Mouse (Mus musculus): Measurements from ENCODE around the gene Pacrg. TPM values are rescaled to one million over a fixed set of nuclear protein-coding genes. Genes with fewer than 3 reads are reported as not detected.

The Pacrg gene
- polyA plus RNA-seq, 2 experiments from 2014 or later: not detected

DNA sequence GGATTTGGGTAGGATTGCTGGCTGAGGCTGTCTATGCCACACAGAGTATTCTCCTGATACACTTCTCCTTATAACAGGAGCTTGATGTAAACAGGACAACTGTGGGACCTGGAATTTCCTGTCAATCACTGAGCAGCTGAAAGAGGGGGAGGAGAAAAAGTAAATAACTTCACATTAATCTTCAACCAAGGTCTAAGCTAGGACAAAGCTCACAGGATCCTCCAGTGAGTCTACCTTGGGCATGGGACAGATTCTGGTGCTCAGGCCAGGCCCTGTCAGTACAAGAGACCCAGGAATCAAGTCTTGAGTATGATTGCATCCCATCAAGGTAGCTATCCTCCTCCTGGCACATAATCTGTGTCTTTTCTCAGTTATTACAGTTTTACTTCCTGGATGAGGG is 102.1 kb downstream of the Pacrg start:
- ATAC-seq: no peak

DNA sequence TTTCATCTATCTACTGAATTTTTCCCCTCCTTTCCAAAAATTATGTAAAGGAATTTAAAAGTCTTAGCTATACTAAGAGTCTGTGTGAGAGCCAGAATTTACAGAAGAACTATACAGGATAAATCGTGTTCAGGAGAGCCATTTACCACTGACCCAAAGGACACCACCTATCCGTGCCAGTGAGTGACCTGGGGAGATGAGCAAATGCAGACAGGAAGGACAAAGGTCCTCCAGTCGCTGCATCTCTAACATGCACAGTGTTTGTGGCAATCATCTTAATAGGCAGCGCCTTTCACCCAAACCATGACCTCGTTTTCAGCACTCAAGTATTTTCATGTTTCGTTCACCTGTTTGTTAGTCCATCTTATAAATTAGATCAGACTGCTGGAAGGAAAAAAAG is 105.4 kb downstream of the Pacrg start:
- no peak for ATAC-seq

DNA sequence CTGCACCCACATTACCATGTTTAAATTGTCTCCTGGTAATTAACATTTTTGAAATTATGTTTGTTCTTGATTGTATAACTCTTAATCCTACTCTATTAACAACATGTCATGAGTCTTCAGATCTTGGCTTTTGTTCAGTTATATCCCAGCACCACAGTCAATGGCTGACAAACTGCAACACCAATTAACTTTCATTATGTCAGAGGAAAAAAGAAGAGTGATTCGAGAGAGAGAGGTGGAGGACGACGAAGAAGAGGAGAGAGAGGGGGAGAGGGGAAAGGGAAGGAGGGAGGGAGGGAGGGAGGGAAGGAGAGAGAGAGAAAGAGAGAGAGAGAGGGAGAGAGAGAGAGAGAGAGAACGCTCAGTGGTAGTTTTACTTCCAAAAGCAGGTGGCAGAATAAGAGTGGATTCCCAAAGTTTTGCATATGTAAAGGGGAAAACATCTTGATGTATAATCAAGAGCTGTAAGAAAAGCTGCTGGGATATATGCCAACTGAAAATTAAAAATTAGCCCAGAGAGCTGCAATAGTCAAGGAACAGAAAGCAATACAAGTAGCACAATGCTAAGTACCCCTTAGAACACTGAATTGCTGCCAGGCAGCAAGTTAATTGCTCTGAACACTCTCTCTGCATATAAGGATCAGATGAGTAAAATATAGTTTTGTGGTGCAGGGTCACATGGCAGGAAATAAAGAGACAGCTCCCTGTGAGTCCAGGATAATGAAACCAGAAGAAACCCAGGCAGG is 107.6 kb downstream of the Pacrg start:
- ATAC-seq: no peak

DNA sequence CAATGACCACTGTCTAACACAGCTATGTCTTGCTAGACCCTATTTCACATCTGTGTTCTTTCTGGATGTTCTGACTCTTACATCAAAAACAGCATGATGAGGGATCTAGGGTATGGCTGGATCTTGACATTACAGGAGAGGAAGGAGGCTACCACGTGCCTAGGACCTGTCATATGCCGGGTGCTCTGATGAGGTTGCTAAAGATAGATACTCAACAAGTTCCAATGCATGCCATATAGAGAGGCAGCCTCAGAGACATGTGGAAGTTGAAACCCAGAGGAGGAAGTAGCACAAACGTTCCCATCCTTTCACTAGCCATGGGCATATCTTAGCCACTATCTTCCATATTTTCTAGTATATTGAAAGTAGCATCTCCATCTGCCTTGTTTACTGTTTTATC is 115.3 kb downstream of the Pacrg start:
- no peak for ATAC-seq

DNA sequence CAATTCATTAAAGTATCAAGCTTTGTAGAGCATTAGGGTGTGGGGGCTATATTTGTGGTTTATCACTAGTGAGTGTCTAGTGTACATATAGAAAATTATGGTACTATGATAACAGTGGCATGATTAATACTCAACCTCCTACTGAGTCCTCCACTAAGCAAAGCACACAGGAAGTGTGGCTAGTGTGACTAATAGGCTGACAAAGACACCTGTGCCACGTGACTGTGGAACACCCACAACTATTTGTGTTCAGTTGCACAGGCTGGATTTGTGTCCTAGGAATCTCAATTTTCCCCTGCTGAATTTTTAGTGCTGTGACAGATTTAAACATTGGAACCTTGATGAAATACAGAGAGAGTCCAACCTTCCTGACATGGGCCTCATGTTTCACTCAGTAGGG is 118.5 kb downstream of the Pacrg start:
- ATAC-seq: no peak

DNA sequence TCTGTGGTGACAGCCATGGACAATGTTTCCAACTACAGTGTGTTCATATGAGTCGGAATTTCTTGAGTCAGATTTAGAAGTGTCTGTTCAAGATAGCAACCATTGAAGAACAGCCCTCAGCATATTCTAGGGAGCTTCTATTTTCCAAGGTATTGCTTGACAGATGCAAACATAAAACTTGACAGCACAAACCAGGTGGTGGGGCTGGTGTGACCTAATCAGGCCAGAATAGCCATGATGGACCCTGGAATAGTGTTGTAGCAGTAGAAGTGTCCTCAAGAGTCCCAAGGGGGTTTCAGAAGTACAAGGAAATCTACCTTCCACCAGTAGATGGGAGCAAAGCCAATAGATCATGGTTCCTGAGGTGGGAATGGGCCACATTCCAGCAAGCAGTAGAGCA is 123.0 kb downstream of the Pacrg start:
- no peak for ATAC-seq

DNA sequence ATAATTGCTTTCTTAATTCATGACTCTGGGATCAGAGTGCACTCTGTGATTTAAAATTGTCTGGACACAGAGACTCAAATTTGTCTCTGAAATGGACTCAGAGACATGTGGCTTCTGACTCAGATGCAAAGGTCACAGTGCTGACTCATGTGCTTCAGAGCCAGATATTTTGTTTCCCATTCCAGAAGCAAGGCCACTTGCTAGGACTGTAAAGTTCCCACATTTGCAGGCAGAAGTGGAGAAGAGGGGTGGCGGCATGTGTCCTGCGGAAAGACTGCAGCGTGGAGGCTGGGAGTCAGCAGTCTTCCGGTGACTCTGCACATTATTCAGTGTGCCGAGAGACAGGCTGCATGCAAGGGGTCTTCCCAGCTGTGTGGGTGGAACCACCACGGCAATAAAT is 137.3 kb downstream of the Pacrg start:
- ATAC-seq: no peak

DNA sequence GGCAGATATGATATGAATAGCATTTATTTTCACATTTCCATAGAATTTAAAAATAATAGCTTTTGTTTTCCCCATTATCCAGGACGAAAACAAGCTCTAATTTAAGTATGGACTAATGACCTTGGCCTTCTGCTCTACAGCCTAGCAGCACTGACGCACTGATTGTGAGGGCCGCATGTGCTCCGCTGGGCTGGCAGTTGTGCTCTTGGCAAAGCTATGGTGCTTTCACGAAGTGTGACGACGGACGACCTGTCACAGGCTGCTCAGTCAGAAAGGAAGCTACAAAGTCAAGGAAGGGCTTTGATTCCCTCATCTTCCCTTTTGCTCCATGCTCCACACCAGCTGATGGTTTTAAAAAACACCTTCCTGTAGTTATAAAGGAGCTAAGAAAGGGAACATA is 142.1 kb downstream of the Pacrg start:
- ATAC-seq: no peak

DNA sequence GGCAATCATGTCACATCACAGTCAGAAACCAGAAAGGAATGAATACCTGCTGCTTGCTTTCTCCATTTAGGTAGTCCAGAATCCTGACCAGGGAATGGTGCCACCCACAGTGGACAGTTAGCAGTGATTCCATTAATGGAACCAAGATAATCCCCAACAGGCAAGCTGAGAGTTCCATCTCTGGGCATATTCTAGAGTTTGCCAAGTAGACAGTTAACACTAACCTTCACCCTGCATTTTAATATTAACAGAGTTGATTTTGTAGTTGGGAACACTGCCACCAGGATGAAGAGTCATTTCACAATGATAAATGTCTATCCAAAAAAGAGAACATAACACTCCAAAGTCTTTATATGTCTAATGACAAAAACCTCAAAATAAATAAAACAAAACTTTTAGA is 144.7 kb downstream of the Pacrg start:
- no peak for ATAC-seq

DNA sequence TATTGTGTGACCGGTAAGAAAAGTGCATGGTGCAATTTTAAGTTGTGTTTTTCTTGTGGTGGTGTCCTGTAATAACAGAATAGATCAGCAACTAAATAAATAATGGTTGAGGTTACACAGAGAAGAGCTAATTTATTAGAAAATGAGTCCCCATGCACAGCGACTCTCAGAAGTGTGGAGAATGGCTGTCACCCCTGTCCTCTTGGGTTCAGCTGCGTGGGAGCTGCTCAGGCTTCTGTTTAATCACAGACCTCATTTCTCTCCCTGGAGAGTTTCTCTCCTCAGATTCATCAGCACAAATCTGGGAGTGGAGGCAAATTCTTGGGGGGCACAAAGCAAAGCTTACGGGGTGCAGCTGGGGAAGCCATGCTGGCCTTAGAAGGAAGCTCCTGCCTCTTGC is 163.0 kb downstream of the Pacrg start:
- ATAC-seq: no peak

DNA sequence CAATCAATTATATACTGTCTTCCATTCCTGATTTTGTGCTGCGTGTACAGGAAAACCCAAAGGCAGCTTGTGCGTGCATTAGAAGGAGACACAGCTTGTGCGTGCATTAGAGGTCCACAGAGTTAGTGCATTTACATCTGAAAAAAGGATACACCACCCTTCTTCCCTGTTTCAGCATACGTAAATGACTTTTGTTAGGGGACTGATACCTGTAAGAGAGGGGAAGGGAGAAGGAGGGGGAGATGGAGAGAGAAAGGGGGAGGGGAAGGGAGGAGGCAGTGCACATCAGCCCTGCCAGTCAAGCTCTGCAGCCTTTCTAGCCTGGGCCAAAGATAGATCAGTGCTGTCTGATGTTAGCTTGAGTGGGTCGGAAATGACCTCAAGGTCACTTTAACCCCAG is 164.6 kb downstream of the Pacrg start:
- no peak for ATAC-seq

DNA sequence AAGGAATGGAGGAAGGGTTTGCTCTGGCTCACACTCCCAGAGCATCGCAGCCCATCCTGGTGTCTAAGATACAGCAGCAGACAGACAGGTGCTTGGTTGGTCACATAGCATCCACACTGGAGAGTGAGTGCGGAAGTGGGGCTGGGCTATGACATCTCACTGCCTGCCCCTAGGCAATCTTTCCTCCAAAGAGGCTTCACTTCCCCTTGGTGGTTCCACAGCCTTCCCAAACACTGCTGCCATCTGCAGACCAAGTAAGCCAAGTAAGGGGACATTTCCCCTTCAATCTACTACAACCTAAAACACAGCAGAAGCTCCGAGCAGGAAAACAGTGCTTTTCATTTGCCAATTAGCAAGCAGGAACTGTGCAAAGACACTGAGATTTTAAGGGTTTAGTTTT is 165.1 kb downstream of the Pacrg start:
- ATAC-seq: no peak

DNA sequence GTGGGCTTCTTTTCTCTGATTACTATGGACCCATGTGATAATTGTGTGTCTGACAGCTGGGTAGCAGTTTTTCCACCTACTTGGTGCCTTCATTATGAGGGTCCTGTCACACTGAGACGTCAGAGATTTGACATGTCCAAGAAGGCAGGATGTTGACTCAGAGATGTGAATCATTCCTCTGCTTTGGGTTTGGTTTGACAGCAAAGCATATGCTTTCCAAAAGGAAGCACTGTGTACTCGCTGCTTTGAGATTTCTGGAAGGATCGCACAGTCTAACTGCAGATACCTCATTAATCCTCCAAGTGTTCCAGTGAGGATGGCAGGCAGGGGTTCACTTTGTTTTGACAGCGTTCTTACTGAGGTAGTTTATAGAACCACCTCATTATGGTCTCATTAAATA is 178.8 kb downstream of the Pacrg start:
- ATAC-seq: no peak

DNA sequence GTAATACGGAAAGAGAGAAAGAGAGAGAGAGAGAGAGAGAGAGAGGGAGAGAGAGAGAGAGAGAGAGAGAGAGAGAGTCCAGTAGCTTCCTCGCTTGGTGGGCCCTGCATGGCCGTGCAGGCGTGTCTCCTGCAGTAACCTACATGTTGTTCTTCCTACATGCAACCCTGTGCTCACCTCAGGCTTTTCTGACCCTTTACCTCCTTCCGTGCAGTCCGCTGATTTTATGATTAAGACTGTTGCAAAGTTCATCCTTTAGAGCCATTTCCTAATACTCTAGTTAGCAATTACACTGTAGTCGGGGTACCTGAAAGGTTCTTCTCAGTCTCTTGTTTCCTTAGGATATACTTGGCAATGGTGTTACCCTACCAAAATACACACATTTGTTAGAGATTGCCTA is 196.5 kb downstream of the Pacrg start:
- ATAC-seq: no peak

DNA sequence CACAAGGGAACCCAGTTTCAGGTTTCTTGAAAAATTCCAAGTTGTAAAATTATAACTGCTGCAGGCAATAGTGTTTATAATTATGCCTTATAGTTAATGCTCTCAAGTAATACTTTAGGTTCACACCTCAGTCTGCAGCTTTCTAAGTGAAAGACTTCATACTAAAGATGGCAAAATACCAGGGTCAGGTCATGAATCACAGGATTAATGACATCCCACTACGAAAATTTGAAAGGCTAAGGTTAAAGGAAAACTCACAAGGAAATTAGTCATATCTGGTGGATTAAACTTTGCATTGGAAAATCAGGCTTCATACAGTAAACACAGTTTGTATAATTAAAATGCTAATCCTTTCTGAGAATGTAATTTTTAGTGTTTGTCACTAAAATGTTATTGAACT is 200.3 kb downstream of the Pacrg start:
- no peak for ATAC-seq

DNA sequence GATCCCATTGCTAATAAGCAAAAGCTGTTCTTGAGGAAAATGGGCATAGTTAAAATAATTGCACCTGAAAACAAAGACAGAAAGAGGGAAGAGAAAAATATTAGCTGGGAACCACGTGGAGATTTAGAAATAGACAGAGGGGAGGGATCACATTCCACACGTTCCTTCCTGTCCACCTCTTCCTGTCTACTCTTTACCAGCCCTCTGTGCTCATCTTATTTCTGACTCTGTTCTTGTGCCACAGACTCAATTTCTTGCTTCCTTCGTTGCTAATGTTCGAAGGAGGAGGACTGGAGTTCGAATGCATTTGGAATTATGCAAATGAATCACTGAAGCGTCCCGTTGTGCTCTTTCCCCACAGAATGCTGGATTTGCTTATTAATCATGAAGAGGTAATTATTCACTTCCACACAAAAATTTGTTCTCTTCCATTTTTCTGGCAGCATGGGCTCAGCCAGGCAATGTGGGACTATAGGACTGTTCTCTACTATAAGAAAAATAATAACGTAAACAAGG is 204.1 kb downstream of the Pacrg start:
- ATAC-seq: no peak

DNA sequence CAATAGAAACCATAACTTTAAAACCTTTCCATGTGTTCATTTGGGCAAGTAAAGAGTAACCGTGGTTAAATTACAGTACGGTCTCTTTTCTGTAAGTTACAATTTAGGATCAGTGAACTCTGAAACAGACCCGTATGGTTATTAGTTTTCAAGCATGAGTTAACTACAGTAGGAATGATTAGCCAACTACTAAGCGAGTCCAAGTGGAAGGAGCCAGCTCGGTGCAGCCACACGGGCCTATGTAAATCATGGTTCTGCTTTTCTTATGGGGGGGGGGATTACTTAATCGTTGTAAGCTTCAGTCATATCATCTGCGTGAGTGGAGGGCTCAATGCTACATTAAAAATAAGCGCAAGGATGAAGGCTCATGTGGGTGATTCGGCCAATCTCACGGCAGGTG is 204.6 kb downstream of the Pacrg start:
- ATAC-seq: no peak

DNA sequence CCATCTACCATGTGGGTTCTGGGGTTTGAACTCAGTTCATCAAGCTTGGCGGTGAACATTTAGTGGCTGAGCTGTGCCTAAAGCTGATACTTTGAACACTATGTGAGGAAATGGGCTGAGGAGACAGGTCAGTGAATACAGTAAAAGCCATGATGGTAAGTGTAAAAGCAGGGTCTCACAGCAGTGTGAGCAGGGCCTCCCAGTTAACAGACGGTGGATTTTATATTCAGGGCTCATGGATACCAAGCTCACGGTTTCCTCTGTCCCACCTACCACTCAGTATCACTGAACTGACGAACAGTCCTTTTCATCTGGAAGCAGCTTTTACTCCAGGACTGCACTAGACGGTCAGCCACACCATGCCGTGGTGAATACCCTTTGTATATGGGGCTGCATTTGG is 205.1 kb downstream of the Pacrg start:
- no peak for ATAC-seq

DNA sequence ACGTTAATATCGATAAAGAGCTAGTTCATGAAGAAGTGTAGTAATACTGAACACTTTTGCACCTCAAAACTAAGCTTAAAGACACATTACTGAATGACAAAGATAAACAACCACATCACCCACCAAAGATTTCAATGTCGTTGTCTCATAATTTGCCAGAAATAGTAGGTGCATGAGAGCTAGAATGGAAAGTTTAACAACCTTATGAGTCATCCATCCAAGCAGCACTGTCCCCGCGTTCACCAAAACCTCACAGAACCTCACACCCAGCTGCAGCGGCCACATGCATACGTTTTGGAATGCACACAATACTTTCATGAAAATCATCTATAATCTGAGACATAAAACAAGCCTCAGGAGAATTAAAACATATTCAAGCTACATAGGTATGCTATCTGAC is 206.3 kb downstream of the Pacrg start:
- no peak for ATAC-seq

DNA sequence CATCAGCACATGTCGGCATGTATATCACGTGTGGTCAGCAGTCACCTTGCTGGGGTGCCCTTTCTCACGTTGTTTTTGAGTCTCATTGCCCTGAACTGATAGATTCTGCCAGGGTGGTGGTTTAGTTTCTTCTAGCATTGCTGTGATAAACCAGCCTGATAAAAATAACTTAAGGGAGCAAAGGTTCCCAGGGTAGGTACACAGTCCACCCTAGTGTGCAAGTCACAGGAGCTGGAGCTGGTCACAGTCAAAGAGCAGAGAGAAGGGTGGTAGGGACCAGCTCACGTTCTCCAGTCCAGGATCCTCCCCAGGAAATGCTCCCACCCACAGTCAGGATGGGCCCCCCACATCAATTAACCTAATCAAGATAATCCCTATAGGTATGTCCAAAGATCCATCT is 211.9 kb downstream of the Pacrg start:
- no peak for ATAC-seq

DNA sequence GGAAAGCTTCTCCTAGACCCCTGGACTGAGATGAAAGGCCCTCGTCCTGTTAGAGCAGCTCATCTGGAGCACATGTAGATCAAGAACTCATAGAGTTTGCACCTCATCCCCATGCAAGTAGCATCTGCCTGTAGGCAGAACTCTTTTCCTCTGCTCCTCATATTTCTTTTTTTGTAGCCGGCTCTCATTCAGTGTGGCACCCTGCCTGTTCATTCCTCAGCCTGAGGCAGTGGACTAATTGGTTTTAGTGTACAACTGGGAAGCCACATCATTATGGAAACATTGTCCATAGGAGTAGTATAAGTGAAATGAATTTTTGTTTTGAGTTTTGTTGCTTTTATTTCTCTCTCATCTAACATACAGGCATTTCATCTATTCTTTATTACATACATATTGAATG is 212.6 kb downstream of the Pacrg start:
- no peak for ATAC-seq

DNA sequence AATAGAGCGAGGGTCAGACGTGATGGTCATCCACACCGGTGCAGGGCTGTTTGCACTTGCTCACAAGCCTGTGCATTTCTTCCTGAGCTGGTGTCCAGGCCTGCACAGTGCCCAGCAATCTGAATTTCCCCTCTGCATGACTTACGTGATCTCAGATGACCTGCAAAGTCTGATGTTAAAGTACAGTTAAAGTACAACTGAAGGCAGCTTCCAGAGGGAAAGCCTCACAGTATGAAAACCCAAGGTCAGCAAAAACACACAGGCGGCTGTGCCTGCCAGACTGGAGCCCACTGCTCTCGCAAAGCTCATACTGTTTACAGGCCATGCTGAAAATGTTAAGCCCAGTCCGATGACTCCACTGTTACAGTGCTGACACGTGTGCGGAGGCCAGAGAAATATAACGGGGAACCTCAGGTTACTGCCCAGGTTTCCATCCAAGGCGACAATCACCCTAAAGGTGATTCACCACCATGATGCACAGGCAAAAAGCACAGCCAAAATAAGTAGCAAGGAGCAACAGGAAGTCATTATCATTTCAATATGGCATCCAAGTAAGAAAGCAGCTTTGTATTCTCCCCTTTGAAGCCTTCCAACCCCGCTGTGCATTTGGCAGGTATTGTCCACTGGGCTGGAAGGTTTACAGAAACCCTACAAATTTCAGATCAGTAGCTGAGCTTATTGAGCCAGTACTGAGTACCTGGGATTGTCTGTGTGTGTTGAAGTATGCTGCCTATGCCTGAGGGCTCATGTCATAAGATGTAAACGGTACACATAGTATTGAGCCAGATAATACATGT is 213.6 kb downstream of the Pacrg start:
- no peak for ATAC-seq

DNA sequence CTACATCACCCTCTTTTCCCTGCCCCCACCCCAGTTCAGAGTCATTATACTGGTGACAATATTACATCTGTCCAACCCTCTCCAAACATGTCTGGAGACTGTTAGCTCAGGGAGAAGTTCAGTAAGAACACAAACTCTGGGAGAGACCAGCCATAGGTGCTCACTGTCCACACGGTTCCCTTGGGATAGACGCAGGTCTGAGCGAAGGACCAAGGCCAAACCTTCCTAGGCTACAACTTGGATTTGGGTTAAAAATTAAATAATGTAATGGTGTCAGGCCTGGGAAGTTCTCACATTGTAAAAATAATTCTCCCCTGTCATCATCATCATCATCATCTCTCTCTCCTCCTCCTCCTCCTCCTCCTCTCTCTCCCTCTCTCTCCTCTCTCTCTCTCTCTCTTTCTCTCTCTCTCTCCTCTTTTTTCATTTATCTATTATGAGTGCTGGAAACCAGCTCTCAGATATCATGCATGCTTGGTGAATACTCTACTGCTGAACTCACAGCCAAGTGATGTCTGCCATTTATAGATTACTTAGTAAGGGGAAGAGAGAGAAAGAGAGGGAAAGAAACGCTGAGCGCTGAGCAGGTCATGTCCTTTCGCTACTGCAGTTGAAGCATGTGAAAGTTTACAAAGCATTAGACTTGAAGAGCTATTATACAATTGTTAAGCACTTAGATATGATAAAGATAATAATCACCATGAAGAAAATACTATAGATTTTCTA is 215.2 kb downstream of the Pacrg start:
- no peak for ATAC-seq

DNA sequence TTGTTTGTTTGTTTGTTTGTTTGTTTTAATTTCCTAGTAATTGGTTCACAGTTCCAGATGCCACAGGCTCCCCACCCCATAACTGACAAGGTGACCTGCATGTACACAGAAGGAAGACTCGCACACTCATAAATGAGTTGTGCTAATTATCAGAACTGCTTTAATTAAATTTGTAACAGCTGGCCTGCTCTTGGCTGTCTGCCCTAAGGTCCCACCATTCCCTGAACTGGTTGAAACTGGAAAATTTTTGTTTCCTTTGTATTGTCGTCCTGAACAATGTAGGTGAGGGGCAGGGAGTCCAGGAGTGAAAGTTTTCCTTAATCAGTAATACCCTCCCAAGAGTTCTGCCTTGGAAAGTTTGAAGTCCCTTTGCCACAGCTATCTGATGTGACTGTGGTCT is 219.5 kb downstream of the Pacrg start:
- ATAC-seq: no peak
